Mouse (Mus musculus) liver, adult 2 months (tissue): Measurements from ENCODE around the gene Vps26b.

Source experiments
- CTCF ChIP-seq: fragments of 200-500 bp; IDR thresholded peaks from 2 replicates; pipeline ENCODE4 v1.5.1; 2011; ENCODE audit warnings: low read depth, low read length, control low read depth
- POLR2A ChIP-seq: fragments of 200-500 bp; IDR thresholded peaks from 2 replicates; pipeline ENCODE4 v1.6.1; 2011; ENCODE audit warnings: low read length, control low read depth; ENCODE audit not compliant: insufficient read depth; ENCODE audit errors: extremely low read depth

DNA sequence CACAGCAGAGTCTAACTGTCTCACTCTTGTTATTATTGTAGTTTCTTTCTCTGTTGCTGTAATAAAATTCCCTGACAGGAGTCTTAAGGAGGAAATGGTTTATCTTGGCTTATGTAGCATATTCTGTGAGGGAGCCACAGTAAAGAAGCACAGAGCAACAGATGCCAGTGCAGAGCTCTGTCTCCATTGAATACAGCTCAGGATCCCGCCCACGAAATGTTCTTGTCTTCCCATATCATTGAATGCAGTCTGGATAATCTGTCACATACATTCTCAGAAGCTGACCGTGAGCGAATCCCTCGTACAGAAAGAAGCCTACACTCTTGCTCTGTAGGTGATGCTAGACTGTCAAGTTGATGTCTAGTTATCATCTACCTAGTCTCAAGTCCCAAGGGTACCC, 28.5 kb upstream of the Vps26b start:
- TF ChIP-seq CTCF = no peak
- TF ChIP-seq POLR2A = no peak
